Mouse (Mus musculus) 3T3-L1 (cell line): ENCODE measurements around the gene Plxnb2.

Source experiments
- DNase-seq: peaks from one replicate; pipeline ENCODE4 v3.0.0-alpha.2; 2015; ENCODE audit warnings: low read depth, low spot score

Plxnb2 gene

DNA sequence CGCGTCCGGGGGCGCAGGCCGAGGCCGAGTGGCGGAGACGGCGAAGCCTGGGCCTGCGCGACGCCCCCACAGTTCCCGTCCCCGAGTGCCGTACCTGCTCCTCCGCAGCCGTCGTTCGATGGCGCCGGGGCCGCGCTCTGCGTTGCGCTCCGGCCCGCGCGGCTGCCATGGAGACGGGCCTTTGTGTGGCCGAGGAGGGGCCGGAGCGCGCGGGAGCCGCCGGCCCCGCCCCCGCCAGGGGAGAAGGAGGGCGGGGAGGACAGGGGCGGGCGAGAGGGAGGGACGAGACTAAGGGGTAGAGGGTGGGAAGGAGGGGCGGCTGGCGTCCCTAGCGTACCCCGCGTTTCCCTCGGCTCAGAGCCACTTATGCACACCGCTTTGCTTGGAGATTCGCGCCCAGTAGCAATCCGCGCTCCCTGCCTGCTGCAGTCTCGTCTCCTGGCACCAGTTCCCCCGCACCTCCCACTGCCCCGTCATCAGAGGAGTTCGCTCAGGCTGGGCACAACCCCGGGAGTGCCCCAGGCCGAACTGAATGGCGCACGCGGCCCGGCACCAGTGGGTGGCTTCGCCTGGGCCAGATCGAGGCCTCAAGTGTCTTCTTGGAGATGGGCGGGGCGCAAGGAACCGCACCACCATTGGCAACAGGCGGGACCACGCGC lies at the start of gene Plxnb2:
Gene Plxnb2 (minus strand): TSS at position 218 of the 659 bp plus-strand sequence.
- DNase-seq, result peak; percentile 87

DNA sequence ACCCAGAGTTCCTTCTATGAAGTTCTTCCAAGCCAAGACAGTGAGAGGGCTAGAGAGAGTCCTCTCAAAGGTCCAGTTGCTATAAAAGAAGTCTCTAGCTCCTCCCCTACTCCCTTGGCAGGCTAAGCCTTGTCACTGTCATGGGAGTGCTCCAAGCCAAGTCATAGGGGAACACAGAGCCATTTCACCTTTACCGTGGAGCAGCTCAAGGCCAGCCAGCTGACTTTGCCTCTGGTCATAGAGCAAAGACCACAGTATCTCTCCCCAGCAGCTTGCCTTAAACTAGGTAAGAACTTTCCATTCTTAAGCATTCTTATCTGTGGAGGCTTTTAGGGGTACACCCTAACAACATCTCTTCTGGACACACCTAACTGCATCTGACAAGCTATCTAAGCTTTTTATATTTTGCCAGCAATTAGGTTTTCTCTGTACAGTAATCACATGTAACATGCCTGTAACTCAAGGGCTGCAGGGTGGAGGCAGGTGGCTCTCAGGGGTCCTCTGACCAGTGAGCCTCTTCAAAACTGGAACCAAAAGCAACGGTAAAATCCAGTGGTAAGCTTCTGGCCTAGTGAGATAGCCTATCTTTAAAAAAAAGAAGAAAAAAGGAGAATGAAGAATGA lies 35.1 kb upstream of the Plxnb2 start:
- no peak for DNase-seq

DNA sequence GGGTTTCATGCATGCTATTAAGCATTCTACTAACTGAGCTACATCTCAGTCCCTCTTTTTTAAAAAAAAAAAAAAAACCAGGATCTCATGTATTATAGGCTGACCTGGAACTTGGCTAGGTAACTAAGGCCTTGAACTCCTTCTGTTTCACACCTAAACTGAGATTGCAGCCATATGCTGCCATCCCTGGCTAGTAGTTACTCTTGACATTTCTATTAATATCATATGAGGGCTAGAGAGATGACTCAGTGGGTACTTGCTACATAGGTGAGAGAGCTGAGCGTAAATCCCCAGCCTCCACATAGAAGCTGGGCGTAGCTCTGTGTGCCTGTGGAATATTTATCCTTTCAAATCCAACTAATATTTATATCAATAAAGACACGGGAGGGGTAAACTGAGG lies 34.4 kb upstream of the Plxnb2 start:
- DNase-seq, result no peak

DNA sequence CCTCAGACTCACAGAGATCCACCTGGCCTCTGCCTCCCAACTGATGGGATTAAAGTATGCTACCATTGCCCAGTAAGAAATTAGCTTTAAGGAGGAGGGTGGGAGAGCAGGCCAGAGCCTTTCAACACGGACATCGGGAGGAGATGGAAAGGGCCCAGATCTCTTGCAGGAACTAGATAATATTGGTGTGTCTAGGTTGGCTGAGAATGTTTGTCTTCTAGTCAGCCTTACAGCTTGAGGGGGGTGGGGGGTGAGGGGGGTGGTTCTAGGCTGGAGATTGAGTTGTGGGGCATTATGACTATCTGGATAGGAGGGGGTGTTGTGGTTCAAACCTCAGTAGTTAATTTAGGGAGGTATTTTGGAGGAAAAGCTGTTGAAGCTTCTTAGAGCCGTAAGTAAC lies 32.9 kb upstream of the Plxnb2 start:
- no peak for DNase-seq

DNA sequence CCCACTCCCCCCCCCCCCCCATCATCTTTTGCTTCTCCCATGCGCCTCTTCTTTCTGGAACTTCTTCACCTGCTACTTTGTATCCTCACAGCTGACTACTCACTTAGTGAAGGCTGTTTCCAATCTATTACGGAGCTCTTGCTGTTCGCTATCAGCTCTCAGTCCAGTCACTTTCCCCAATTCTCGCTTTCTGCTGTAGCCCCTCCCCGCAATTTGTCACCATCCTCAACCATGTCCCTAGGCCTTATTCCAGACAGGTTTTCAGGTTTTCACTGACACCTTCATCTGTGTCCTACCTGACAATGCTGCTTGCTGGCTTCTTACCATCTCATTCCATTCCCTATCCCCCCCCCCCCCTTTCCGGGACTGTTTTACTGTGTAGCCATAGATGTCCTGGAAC lies 31.9 kb upstream of the Plxnb2 start:
- DNase-seq, result no peak

DNA sequence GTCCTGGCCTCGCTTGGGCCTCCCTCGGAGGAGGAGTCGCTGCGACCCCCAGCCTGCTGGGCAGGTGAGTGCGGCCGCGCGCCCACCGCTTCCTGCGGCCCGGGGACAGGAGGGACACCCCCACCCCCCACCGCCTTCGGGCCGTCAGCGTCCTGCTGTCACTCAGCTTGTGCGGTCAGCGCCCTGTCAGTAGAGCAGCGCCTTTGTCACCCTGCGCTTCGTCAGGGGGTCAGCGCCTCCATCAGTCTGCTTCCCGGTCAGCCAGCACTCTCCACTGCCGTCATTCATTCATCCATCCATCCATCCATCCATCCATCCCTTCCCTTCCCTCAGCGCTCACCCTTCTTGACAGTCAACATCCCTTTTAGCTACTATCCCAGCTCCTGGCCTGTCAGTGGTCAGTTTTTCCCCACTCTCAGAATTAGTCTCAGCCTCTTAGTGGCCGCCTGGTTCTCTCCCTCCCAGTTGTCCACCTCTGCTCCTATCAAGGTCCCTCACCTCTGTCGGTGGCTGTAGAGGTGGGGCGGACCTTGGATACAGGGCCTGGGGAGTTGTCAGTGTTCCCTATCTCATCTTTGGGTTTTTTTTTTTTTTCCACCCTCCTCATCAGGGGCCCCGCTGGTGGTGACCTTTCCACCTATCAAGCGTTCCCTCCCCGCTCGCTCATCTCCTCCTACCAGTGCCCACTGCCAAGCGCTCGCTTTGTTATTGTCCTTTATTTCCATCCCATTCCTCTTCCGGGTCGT lies 31.3 kb upstream of the Plxnb2 start:
- peak; percentile 31 for DNase-seq

DNA sequence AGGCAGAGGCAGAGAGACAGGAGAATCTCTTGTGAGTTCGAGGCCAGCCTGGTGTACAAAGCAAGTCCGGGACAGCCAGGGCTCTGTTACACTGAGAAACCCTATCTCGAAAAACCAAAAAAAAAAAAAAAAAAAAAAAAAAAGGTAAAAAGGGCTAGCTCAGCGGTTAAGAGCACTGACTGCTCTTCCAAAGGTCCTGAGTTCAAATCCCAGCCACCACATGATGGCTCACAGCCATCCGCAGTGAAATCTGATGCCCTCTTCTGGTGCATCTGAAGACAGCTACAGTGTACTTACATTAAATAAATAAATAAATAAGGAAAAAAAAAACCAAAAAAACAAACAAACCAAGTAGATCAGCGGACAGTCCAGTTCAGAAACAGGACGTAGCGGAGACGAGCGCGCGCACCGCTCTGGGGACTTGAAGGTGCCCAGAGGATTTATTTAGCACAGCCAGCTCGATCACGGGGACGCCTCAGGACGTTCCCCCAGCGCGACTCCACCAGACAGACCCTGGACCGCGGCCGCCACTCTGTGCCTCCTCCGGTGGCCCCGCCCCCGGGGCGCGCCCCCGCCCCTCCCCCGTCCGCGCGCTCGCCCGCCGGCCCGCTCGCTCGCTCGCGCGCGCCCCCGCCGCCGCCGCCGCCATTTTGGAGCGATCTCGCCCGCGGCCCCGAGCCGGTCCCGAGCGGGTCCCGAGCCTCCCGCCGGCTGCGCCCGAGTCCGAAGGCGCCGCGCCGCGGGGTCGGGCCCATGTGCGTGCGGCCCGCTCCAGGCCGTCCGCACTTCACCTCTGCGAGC lies 30.5 kb upstream of the Plxnb2 start, which contains the start of gene Ppp6r2:
Gene Ppp6r2 (plus strand): TSS at position 639 of the 801 bp plus-strand sequence.
- DNase-seq, result peak; percentile 66

DNA sequence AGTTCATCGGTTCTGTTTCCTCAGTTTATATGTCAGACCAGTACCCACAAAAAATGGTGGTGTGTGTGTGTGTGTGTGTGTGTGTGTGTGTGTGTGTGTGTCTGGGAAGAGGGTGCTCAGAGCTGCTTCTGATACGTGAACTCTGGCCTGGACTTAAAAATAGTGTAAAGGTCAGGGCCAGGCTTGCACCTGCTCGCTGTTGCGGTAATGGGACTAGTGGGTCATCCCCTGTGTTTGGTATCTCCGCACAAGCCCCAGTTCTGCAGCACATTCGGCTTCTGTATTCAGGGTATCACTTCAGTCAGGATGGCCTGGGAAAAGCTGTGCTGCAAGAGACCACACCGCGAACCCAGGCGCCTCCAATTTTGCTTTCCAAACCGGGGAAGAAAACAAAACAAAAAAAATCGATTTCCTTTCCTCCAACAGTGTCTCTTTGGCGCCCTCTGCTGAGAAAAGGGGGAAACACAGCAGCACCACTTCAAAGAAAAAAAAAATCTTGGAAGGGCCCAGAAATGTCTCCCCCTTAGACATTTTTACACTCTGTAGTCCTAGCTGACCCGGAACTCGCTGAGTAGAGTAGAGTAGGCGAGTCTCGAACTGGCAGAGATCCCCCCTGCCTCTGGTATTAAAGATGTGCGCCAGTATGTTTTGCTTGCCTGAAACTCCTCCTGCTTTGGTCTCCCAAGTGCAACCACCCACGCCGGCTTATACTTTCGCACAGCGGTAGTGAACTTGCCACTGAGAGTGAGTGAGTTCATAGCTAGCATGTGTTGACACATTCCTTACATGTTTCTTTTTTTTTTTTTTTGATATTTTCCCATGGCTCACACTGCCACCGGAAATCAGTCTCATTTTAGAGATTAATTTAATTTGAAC lies 29.5 kb upstream of the Plxnb2 start:
- peak; percentile 90 for DNase-seq

DNA sequence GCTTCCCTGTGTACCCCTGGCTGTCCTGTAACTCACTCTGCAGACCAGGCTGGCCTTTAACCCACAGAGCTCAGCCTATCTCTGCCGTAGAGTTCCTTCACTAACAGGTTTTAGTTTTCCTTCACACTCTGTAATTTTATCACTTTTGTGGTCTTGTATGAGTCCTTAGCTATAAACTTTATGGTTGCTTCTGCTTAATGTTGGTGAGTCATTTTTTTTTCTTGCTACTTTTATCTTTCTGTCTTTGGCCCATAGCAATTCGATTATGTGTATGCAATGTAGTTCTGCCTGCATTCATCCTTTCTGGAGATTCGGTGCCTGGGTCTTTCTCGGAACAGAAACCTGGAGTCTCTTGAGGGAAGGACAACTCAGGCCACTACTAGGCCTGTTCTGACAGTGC lies 26.9 kb upstream of the Plxnb2 start:
- DNase-seq, result no peak

DNA sequence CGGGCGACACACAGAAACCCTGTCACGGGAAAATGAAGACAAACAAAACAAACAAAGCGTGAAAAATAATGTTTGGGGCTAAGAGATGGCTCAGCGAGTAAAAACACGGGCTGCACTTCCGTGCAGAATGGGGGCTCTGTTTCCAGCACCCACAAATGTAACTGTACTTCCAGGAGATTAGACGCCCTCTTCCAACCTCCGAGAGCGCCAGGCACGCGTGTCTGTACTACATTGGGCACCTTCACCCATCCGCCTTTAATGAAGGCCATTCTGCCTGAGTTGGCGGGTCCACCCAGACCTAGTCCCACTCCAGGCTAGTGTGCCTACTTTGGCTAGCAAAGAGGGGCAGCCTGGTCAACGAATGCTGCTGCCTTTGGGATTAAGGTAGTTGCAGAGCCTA lies 16.5 kb upstream of the Plxnb2 start:
- DNase-seq, result no peak

DNA sequence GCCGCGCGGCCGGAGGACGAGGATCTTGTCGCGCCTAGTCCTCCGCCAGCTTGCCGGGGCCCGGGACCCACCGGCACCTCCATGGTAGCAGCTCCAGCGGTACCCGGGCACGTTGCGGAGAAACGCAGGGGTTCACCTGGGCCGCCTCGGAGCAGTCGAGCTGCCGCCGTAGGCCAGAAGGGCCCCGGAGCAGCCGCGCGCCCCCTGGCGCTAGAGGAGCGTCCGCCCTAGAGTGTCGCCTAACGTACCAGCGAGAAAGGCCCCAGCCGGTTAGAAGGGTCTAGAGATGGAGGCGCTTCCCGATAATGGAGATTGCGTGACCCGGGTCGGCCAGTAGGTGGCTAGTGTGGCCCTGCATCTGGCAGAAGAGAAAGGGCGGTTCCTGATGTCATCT lies 15.7 kb upstream of the Plxnb2 start, which contains the start of gene Dennd6b:
Gene Dennd6b (minus strand): TSS at position 184 of the 394 bp plus-strand sequence.
- peak; percentile 97 for DNase-seq

DNA sequence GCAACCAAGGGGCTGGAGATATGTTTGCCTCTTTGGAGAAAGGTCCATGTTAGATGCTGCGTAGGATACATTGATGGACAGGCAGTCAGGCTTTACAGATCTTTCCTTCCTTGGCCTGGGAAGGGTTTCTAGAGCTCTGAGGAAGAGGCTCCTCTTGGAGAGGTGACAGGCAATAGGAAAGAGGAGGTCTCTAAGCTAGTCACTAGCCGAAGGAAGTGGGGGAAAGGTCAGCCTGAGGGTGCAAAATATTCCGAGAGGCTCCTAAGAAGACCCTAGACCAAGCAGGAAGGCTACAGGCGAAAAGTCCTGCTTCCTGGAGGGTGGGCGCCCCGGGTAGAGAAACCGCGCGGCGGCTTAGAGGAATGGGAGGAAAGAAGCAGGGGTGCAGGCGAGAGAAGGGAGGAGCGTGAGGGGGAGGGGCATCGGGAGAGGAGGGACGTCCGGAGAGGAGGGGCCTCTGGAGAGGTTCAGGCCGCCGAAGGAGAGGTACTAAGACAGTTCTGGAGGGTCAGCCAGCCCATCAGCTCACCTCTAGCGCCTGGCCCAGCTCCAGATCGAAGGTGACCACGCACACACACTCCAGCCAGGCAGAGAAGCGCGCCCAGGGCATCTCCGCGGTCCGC lies 15.2 kb upstream of the Plxnb2 start:
- peak; percentile 88 for DNase-seq

DNA sequence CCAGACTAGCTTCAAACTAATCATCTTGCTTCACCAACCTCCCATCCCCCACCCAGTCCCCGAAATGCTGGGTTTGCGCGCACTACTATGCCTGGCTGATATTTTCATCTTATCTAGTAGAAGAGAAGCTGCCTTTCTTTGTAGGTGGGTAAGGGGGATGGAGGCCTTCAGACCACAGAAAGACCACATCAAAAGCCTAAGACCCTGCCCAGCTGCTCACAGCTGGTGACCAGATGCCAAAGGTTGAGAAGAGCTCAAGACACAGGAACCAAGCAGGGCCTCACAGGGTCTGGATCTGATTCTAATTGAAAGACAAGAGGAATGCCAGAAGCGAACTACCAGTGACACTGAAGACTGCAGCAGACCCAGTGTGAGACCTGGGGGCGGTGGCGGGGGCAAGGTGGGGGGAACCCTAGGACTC lies 14.7 kb upstream of the Plxnb2 start:
- peak; percentile 42 for DNase-seq

DNA sequence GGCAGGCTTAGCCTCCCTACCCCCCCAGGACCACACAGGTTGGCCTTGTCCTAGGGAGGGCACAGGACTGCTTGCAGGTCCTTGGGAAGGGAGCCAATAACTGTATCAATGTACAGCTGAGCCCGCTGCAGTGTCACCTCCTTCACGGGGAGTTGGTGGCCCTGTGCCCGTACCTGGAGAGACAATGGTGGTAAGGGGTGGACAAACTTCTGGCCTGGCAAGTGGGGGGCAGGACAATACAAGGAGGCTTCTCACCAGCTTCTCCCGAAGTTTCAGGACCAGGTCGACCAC lies 4.3 kb upstream of the Plxnb2 start:
- no peak for DNase-seq

DNA sequence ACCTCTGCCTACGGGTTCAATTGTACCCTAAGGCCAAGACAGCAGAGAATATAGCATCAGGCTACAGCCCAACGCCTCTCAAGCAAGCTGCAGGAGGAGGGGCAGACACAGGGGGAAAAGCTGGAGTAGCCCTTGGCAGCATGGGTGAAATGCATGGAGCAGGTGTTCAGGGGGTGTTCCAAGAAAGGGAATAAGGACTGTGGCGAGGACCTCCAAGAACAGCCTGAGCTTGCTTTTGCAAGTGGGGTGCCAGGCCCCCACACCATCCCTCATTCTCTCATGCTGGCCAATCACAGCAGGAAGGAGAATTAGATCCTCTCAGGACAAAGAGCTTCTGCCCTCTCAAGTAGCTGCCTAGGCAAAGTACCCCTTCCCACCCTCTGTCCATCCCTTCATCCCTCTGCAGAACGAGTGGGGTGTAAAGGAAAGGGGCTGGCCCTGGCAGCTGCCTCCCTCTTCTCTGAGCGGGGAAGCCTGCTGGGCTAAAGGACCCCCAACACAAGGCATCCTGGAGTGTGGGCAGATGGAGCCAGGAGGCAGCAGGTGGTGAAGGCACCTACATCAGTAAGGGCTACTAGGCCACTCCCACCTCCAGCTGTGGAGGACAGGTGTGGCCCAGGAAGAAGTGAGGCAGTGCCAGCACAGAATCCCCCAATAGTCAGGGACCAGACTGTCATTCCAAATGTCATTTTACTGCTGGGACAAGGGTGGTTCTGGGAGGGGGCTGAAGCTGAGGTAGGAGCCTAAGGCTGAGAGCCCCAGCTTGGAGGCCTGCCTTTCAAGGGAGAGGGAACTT lies 3.8 kb upstream of the Plxnb2 start:
- no peak for DNase-seq

DNA sequence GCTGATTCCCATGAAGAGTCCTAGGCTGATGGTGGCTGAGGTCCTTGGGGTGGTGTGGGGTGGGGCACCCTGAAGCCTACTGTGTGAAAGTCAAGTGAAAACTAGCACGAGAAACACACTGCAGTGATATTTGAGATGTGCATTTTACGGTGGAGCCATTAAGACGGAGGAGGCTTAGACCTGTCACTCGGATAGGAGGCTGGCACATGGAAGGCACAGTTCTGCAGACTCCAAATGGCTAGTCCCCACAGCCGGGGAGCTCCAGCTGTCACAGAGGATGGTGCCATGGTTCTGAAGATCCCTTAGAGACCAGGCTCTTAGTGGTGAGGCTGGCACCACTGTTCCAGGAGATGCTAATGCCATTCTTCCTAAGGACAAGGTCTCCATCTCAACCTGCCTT lies 2.3 kb upstream of the Plxnb2 start:
- no peak for DNase-seq

DNA sequence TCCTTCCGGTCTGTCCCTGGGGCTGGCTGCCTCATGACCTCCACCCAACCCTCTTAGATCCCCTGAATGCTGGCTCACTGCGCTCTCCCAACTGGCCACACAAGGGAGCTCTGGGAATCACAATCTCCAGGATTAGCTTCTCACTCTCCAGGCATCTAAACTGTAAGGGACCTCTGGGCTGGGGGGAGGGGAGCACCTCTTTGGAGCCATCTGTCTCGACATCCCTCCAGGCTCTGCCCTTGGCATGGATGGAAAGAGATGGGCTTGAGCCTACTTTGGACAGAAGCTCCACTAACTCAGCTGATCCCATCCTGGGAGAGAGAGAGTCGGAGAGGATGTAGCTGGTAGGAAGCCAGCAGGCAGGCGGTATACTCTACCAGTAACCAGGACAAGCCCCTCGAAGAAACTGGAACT lies 1.7 kb upstream of the Plxnb2 start:
- peak; percentile 54 for DNase-seq

DNA sequence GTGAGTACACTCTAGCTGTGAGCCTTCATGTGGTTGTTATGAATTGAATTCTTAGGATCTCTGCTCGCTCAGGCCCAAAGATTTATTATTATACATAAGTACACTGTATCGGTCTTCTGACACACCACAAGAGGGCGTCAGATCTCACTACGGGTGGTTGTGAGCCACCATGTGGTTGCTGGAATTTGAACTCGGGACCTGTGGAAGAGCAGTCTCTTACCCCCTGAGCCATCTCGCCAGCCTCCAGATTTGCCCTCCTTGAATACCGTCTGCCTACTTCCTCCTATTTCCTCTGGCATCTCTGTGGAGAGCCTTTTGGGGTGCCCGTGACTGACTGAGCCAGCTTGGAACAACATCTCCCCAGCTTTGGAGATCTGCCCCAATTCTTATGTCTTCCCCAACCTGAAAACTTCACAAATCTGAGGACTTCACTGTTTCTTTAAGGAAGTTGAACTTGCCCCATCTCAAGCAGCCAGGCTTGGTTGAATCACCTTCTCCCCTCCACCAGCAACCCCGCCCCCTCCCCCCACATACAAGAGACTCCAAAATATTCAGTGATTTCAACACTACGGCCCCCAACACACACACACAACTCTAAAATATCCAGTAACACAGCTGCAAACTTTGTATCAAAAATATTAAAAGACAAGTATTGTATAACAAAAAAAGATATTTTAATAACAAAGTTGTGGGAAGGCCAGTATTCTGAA lies 1.1 kb upstream of the Plxnb2 start:
- peak; percentile 22 for DNase-seq

DNA sequence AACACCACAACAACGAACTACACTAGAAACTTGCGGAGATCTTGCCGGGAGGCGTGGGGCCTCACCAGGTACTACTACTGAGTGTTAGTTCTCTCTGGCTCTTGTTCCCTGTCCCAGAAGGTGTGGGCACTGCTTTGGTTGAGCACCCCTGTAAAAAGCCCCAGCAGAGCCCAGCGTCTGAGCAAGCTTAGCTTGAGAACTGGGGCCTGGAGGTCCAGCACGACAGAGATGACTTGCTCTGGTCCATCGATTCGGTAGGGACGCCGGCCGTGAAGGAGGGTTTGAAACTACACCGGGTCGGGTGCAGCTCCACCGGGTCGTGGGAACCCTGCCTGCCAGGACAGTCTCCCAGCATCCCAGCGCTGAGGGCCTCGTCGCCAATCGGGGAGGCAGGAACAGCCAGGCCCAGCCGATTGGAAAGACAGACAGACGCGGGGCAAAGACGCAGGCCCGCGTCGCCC lies 477 bp downstream of the Plxnb2 start:
- DNase-seq, result peak; percentile 52
